Mouse (Mus musculus): ENCODE measurements around the gene Aif1.

- TF ChIP-seq POLR2A (IDR thresholded peaks at IDR 0.05; ENCODE audit: extremely low read depth, insufficient read depth, low read length) (no peak), CTCF (IDR thresholded peaks at IDR 0.05; ENCODE audit: low read depth, low read length) (no peak)
Measured at GRCm38 (mm10) chr17:35197126-35197525, 21.3 kb upstream of the Aif1 start.

Data from liver, adult 2 months (tissue).